8 mouse cellular contexts compared by ENCODE assay signal in genomic region chr14:50807487-50808072, GRCm38 (mm10). TPM values are rescaled to one million over a fixed set of nuclear protein-coding genes. Genes with fewer than 3 reads are reported as not detected.
A peak's percentile ranks its signal among the peaks of the same experiment; 100 is the strongest.
DNase-seq lines count a peak whose midpoint lies in the region; ATAC-seq lines count a peak whose summit lies in the region.

Gene Ccnb1ip1, minus strand, starts transcription at chr14:50807732.
Gene Parp2, plus strand, starts transcription at chr14:50807841.

- ATAC-seq in inflammation-experienced regulatory T-cells, adult 6 months = peak; percentile 86
- peak; percentile 98 for ATAC-seq in megakaryocyte-erythroid progenitor cell, adult 5-6 weeks (replicated peaks; ENCODE audit: low FRiP score, low TSS enrichment, poor library complexity, severe bottlenecking)

- intact Hi-C loops in gastrocnemius, postnatal 14 days (cut with DNase I; ENCODE audit: low total_unique reads) = loop anchor here (10.0 kb wide), 2 partner anchors 257 to 287 kb away; partner anchors contain the start of genes Ang and Rnase4
- intact Hi-C loops in left cerebral cortex, postnatal 10 days (cut with DNase I) = loop anchor here (1.0 to 5.0 kb wide), 3 partner anchors 105 to 280 kb away; no protein-coding TSS in a partner anchor

- peak; percentile 98 to 100 for DNase-seq in adrenal gland, adult (ENCODE audit: inconsistent age in 2 of 2, low spot score in 1 of 2)
- DNase-seq in embryo, embryonic 10.5 days (ENCODE audit: low spot score) = peak; percentile 99
- peak; percentile 89 for DNase-seq in gastrocnemius, postnatal 14 days
- peak; percentile 94 to 98 for DNase-seq in left cerebral cortex, postnatal 10 days (ENCODE audit: extremely low spot score in 1 of 2, low spot score in 2 of 2)
- DNase-seq in right cerebral cortex, postnatal 25 days = peak; percentile 97
- DNase-seq in urinary bladder, postnatal 4 days (ENCODE audit: low spot score in 2 of 2) = peak; percentile 95

RNA-seq across cellular contexts. Expression of gene Ccnb1ip1, which starts in this region (rescaled TPM):
- under 1 TPM in 1 of 2 experiments, not detected in 1; 0.72 TPM for total RNA-seq in gastrocnemius, postnatal 14 days (2021)
- polyA plus RNA-seq in inflammation-experienced regulatory T-cells, adult 6 months (2017; shearing (Covaris generic)) = not detected
- not detected for total RNA-seq in left cerebral cortex, postnatal 10 days (2021)
- not detected in 2 replicates for total RNA-seq in megakaryocyte-erythroid progenitor cell, adult 5-6 weeks (2014; fragmentation: Nextera tagmentation)
- total RNA-seq in megakaryocyte-erythroid progenitor cell, adult 5-6 weeks (2017) = not detected in 2 replicates

RNA-seq across cellular contexts. Expression of gene Parp2, which starts in this region (rescaled TPM):
- total RNA-seq in gastrocnemius, postnatal 14 days (2021) = 1 to 10 TPM; 9.3 to 10.0 TPM
- 100 to 1,000 TPM in 2 of 3 experiments, 10 to 100 TPM in 1; 75.1 to 115 (median 101) TPM for polyA plus RNA-seq in inflammation-experienced regulatory T-cells, adult 6 months (2017; shearing (Covaris generic))
- 10 to 100 TPM; 26.1 to 29.0 TPM for total RNA-seq in left cerebral cortex, postnatal 10 days (2021)
- total RNA-seq in megakaryocyte-erythroid progenitor cell, adult 5-6 weeks (2014; fragmentation: Nextera tagmentation) = 66.6 and 128 TPM in 2 replicates
- 89.0 and 128 TPM in 2 replicates for total RNA-seq in megakaryocyte-erythroid progenitor cell, adult 5-6 weeks (2017)

Comparison
In these comparisons a context has a peak if more than half of its experiments do, and no peak if none do; other contexts are left out.
1. Peak in every context shown above with its lines: DNase-seq and ATAC-seq.